ENCODE assay signal across 7 mouse cellular contexts in genomic region chr12:21418621-21419131, GRCm38 (mm10). TPM values are rescaled to one million over a fixed set of nuclear protein-coding genes. Genes with fewer than 3 reads are reported as not detected.
DNase-seq lines count a peak whose midpoint lies in the region; ATAC-seq lines count a peak whose summit lies in the region.

No protein-coding gene starts in this region.

- H3K4me3 ChIP-seq in lung, embryonic 16.5 days (ENCODE audit: low read length), result peak overlapping the region; percentile 91
- H3K4me3 ChIP-seq in embryonic facial prominence, embryonic 12.5 days, result 0 out of 2 replicates have a peak overlapping the region, but pooled peaks have one; percentile 83
- peak overlapping the region; percentile 94 for H3K4me3 ChIP-seq in hindbrain, embryonic 15.5 days
- peak overlapping the region; percentile 53 for H3K4me3 ChIP-seq in macrophage (ENCODE audit: inconsistent target)

- H3K79me2 ChIP-seq in macrophage (ENCODE audit: inconsistent target), result peaks cover 30% of the 10 kb centered on the region

- H3K27me3 ChIP-seq in lung, embryonic 16.5 days (ENCODE audit: control insufficient read depth, insufficient read depth, low read depth, low read length), result no peaks in the 10 kb centered on the region
- no peaks in the 10 kb centered on the region for H3K27me3 ChIP-seq in embryonic facial prominence, embryonic 12.5 days
- no peaks in the 10 kb centered on the region for H3K27me3 ChIP-seq in hindbrain, embryonic 15.5 days

- H3K4me1 ChIP-seq in lung, embryonic 16.5 days (replicated peaks; ENCODE audit: control insufficient read depth, insufficient read depth, low read length), result peaks cover 7% of the 10 kb centered on the region
- H3K4me1 ChIP-seq in embryonic facial prominence, embryonic 12.5 days, result peaks cover 14% of the 10 kb centered on the region; the same call in 1 of the 2 replicates
- H3K4me1 ChIP-seq in hindbrain, embryonic 15.5 days (replicated peaks), result peaks cover 31% of the 10 kb centered on the region

- no peak for ATAC-seq in lung, embryonic 16.5 days (ENCODE audit: low read depth)
- no peak for ATAC-seq in embryonic facial prominence, embryonic 12.5 days (ENCODE audit: insufficient number of reproducible peaks, insufficient read depth, low FRiP score, low TSS enrichment)
- no peak for ATAC-seq in hindbrain, embryonic 15.5 days (ENCODE audit: low FRiP score, low read depth)

- H3K36me3 ChIP-seq in lung, embryonic 16.5 days (ENCODE audit: control insufficient read depth, insufficient read depth, low read length), result peaks cover 3% of the 10 kb centered on the region
- peaks cover 14% of the 10 kb centered on the region for H3K36me3 ChIP-seq in embryonic facial prominence, embryonic 12.5 days
- no peaks in the 10 kb centered on the region; the same call in 1 of the 2 replicates for H3K36me3 ChIP-seq in hindbrain, embryonic 15.5 days
- H3K36me3 ChIP-seq in macrophage (ENCODE audit: inconsistent target), result no peaks in the 10 kb centered on the region

- H3K27ac ChIP-seq in lung, embryonic 16.5 days (ENCODE audit: low read length), result peak overlapping the region; percentile 81; the same call in 1 of the 2 replicates
- no peak overlapping the region for H3K27ac ChIP-seq in embryonic facial prominence, embryonic 12.5 days
- H3K27ac ChIP-seq in hindbrain, embryonic 15.5 days (replicated peaks), result peak overlapping the region; percentile 100
- H3K27ac ChIP-seq in macrophage, result no peak overlapping the region

- DNase-seq in lung, postnatal 25 days (ENCODE audit: low spot score), result no peak
- peak; percentile 36 for DNase-seq in adrenal gland, adult 8-10 months
- no peak for DNase-seq in urinary bladder, postnatal 4 days (ENCODE audit: low spot score in 2 of 2)

- 45% methylated on average over 10 of the region's 11 CpGs for WGBS in lung, embryonic 16.5 days
- WGBS in embryonic facial prominence, embryonic 12.5 days, result 30% methylated on average over 10 of the region's 11 CpGs
- 21% methylated on average over 11 of the region's 11 CpGs for WGBS in hindbrain, embryonic 15.5 days
- WGBS in macrophage (ENCODE audit: missing documents), result 71% methylated on average over 10 of the region's 11 CpGs

- peak overlapping the region; percentile 74 for H3K9ac ChIP-seq in lung, embryonic 16.5 days (ENCODE audit: low read length)
- no peak overlapping the region for H3K9ac ChIP-seq in embryonic facial prominence, embryonic 12.5 days
- H3K9ac ChIP-seq in hindbrain, embryonic 15.5 days, result peak overlapping the region; percentile 70

- peak overlapping the region; percentile 76 for H3K4me2 ChIP-seq in lung, embryonic 16.5 days (ENCODE audit: low read depth, low read length)
- H3K4me2 ChIP-seq in embryonic facial prominence, embryonic 12.5 days (replicated peaks), result peak overlapping the region; percentile 57
- H3K4me2 ChIP-seq in hindbrain, embryonic 15.5 days, result peak overlapping the region; percentile 66

- H3K9me3 ChIP-seq in lung, embryonic 16.5 days (ENCODE audit: control insufficient read depth, low read length), result no peaks in the 10 kb centered on the region
- H3K9me3 ChIP-seq in embryonic facial prominence, embryonic 12.5 days, result no peaks in the 10 kb centered on the region
- H3K9me3 ChIP-seq in hindbrain, embryonic 15.5 days, result no peaks in the 10 kb centered on the region

RNA-seq across cellular contexts. Expression of gene Ywhaq, which starts 1.2 kb away (rescaled TPM):
- polyA plus RNA-seq in lung, embryonic 16.5 days (2015; fragmentation: Nextera tagmentation; extraction: Ambion mirVana), result 619 and 660 TPM in 2 replicates
- 100 to 1,000 TPM; 274 to 364 (median 289) TPM for total RNA-seq in adrenal gland, adult 8-10 months (2022)
- polyA plus RNA-seq in embryonic facial prominence, embryonic 12.5 days (2016; fragmentation: Nextera tagmentation; extraction: Ambion mirVana), result 875 and 900 TPM in 2 replicates
- polyA plus RNA-seq in hindbrain, embryonic 15.5 days (2015; fragmentation: Nextera tagmentation; extraction: Ambion mirVana), result 1,073 and 1,087 TPM in 2 replicates
- 10 to 100 TPM; 19.9 to 55.3 (median 40.5) TPM for total RNA-seq in macrophage (2018; cell fraction: chromatin; rRNA removed)
- total RNA-seq in macrophage (2018; cell fraction: cytosol; rRNA removed), result 100 to 1,000 TPM; 102 to 146 (median 118) TPM
- total RNA-seq in macrophage (2018; cell fraction: nucleus; rRNA removed), result 10 to 100 TPM; 29.8 to 57.2 (median 41.9) TPM
- polyA plus RNA-seq in macrophage (2018), result 139 to 167 TPM (median 141 TPM) in 3 replicates

RNA-seq across cellular contexts. Expression of gene Adam17, which starts 45.2 kb away (rescaled TPM):
- 55.6 and 56.2 TPM in 2 replicates for polyA plus RNA-seq in lung, embryonic 16.5 days (2015; fragmentation: Nextera tagmentation; extraction: Ambion mirVana)
- total RNA-seq in adrenal gland, adult 8-10 months (2022), result 10 to 100 TPM; 33.8 to 47.2 (median 38.1) TPM
- polyA plus RNA-seq in embryonic facial prominence, embryonic 12.5 days (2016; fragmentation: Nextera tagmentation; extraction: Ambion mirVana), result 43.6 and 44.7 TPM in 2 replicates
- polyA plus RNA-seq in hindbrain, embryonic 15.5 days (2015; fragmentation: Nextera tagmentation; extraction: Ambion mirVana), result 20.4 and 21.1 TPM in 2 replicates
- total RNA-seq in macrophage (2018; cell fraction: chromatin; rRNA removed), result 100 to 1,000 TPM; 103 to 555 (median 216) TPM
- 100 to 1,000 TPM in 22 of 26 experiments, 10 to 100 TPM in 4; 86.1 to 147 (median 109) TPM for total RNA-seq in macrophage (2018; cell fraction: cytosol; rRNA removed)
- 100 to 1,000 TPM; 144 to 491 (median 256) TPM for total RNA-seq in macrophage (2018; cell fraction: nucleus; rRNA removed)
- 84.3 to 118 TPM (median 89.4 TPM) in 3 replicates for polyA plus RNA-seq in macrophage (2018)

Comparison
In these comparisons a context has a peak if more than half of its experiments do, and no peak if none do; other contexts are left out.
1. H3K27ac ChIP-seq: peak in lung, embryonic 16.5 days (single experiment) and hindbrain, embryonic 15.5 days (single experiment); none in embryonic facial prominence, embryonic 12.5 days (single experiment) and macrophage (single experiment).
2. Peak in every context shown above with its lines, with median percentiles within 50 percentile points of each other: H3K4me2 ChIP-seq and H3K4me3 ChIP-seq.